Mouse (Mus musculus) granulocyte monocyte progenitor cell, adult 5-6 weeks (primary cell): ENCODE data around the gene Fgd2. TPM values are rescaled to one million over a fixed set of nuclear protein-coding genes. Genes with fewer than 3 reads are reported as not detected.
A peak's percentile ranks its signal among the peaks of the same experiment; 100 is the strongest.
"Not testable (repeated sequence)": the region's sequence is repeated elsewhere in the genome, so short reads cannot be mapped to it uniquely, and the experiment has no call there.

ENCODE experiments used
- ATAC-seq: replicated peaks from 2 replicates; pipeline ENCODE4 v1.8.0; 2016; ENCODE audit warnings: mild to moderate bottlenecking, moderate TSS enrichment, inconsistent platforms; ENCODE audit not compliant: poor library complexity, severe bottlenecking
- total RNA-seq, 2 experiments: library from RNA; stranded (forward) in 1 of 2; stranded (reverse) in 1 of 2; fragments of 200-712, 200-1000 nt in 1 of 2; fragments of >200 nt in 1 of 2; fragmentation: Nextera tagmentation in 1 of 2; gene quantifications; 2 replicates each; pipeline ENCODE4 v1.2.3; 2014 to 2017

Fgd2 gene
- total RNA-seq, 2 experiments from 2014 or later = 30.5 to 70.9 TPM

DNA sequence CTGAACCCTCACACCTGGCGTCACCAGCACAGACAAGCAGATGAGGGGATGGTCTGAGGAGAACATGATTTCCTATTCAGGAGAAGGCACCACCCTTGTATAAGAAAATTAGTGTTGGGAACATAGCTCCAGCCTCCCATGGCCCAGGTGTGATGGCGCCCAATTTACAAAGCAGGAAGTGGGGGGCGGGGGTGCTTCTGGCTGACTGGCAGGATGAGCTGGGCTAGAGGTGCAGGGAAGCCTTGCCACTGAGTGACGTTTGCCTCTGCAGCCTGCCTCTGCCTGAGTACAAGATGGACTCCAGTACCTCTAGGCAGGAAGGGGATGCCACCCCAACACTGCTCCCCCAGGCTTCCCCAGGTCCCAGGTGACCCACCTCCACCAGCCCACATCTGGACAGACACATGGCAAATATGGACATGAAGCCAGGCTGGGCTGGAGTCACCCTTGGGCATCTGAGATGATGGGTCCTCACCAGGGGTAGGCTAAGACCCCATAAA, 28.5 kb upstream of the Fgd2 start:
- no peak for ATAC-seq

DNA sequence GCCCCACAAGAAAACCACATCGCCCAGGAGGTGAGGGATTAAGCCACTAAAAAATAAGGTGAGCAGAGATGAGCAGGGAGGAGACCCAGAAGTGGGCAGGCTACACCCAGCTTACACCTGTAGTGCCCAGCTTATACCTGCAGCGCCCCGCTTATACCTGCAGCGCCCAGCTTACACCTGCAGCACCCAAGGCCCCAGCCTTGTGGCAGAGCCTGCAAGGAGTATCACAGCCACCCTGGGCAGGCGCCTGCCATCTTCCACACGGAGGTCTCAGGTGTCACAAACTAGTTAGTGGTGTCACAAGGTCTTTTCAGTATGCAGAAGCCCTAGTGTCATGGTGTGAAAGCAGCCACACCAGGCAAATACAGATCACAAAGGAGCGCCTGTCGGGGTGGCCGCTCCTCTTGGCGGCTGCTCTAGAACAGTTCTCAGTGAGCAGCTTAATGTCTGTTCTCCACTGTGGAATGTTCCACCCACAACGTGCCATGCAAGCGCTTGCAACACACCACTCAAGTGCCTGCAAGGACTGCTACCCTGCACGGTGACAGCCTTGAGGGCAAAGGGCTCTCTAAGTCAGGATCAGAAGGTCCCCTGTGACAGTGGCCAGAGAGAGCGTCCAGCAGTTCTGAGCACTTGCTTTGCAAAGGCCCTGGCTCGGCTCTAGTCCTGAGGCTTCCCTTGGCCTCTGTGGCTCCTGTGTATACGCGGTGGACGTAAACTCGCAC, 24.3 kb upstream of the Fgd2 start:
- ATAC-seq = no peak

DNA sequence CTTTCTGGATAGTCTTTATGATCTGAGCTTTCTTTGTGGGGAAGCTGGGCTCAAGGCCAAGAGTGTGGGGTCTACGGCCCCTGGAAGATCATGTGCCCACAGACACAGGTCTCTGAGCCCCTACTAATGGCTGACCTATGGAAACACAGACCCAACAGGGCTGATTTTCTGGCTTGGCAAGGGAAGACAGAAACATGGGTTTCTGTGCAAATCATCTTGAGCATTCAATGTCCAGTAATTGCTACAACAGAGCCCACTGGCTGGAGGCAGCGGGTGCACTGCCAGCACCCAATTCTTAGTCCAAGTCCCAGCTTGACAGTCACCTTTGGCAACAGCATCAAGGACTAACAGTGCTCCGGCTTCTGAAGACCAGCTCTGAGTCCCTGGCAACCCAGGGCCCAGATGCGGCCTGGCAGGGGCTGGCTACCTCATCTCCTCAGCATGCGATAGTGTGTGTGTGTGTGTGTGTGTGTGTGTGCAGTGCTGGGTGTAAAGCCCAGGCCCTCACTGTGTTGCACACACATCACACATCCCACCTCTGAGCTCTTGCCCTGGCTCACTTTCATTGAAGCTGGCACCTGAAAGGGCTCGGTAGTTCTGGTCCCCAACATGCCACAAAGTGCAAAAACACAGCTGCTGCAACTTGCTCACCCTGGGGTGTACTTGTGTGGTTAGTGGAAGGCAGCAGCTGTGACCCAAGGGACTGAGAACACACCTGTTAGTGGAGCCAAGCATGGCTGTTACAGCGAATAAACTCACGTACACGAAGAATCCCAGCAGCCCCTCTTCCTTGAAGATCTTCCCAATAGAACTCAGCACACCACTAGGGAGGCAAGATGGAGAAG, 22.5 kb upstream of the Fgd2 start:
- no peak for ATAC-seq

DNA sequence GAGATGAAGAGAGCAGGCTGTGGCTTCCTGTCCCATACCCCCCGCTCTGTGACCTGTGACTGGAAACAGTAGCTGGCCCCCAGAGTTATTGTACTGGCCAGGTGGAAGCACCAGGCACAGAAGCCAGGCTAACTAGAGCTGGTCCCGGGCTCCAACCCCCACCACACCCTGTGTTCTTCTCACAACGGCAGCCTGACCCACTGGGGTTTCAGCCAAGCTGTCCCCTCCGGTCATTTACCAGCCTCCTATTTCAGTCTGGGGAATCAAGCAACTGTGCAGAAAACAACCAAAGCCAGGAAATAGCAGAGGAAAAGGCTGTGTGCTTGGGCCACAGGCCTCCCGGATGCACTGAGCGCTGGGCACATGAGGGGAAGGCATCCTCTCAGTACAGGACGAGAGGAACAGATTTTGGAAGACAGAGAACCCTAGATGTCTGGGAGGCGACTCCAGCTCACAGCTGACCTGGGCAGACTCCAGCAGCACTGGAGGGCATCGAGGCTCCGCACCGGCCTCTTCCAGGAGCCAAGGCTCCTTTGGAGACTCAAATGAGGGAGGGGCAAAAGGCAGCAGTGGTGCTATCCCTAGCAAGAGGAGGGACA, 21.4 kb upstream of the Fgd2 start:
- no peak for ATAC-seq

DNA sequence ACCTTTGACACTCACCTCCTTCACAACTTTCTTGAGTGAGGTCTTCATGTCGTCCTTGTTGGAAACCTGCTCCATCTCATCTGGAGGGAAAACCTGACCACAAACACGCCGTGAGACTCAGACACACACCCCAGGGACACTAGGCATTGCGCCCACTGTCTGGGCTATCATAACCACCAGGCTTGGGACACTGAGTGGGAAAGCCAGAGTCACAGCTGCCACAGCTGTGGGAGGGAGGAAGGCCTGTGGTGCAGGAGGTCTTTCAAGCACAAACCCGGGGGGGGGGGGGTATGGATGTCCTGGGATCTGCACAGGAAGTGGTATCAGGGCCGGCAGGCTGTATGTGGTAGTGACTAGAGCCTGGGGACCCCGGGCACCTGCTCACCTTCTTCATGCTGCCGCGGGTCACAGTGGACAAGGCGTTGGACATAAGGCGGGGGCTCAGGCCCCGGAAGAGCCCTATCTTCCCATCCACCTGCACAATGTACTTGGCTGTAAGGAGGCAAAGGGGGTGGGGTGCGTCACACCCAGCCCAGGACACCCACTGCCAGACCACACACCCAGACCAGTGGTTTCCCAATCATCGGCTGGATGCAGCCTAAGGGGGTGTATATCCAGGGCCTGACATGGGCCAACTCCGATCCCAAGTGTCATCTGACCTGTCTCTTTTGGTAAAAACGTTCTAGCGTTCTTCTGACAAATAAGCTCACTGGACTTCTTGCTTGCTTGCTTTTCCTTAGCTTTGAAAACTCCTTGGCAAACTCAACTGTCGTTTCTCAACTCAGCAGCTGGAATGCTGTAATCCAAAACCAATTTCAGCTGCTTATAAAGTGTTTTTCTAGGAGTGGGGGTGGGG, 20.1 kb upstream of the Fgd2 start:
- ATAC-seq = no peak

DNA sequence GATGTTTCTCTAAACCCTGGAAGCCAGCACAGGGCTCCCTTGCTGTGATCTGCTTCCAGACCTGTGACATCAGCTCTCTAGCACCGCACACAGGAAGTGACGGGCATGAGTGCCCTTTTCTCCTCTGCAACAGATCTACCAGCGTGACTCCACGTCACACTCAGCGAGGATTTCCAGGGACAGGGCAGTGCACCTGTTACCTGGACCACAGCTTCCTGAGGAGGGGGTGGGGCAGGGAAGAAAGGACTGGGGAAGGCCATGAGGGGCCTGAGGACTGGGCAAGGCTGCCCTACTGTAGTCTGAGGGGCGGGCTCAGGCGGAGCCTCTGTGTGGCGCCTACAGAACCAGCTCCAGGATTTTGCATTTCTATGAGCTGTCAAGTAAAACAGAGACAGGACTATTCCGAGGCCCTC, 19.1 kb upstream of the Fgd2 start:
- peak; percentile 60 for ATAC-seq

DNA sequence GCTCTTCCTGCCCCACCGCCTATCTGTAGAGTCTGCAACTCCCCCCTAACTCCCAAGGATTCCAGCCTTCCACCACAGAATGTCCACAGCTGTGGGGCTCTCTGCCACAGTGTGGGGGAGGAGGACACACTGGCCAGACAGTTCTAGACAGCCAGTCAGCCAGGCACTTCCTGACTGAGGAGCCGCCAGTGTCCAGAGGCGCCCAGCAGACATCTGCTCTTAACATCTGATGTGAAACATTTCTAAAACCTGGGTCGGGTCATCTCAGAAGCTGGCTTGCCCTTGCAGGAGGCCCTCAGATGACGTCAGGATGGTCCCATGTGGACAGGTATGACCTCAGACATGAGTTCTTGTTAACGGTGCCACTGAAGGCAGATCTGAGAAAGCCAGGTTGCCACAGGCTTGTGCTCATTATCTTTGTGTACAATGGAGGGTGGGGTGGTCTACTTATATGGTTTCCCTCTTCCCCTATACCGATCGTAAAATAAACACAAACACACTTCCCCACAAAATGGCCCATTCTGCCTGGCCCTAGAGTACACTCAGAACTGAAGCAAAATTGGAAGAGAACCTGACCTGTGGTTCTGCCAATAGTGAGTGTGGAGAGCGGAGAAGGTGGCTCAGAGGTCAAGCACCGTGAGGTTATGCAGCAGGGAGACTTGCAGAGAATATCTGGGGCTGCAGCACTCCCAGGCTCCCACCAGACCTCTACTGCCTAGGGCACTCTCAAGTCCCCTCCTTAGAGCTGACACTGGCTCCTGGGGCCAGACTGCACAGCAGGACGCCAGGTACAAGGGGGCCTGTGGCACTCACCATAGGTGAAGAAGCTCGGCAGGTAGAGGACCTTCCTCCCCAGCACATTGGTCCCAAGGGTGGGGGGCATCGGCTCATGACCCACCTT, 18.5 kb upstream of the Fgd2 start:
- ATAC-seq = no peak

DNA sequence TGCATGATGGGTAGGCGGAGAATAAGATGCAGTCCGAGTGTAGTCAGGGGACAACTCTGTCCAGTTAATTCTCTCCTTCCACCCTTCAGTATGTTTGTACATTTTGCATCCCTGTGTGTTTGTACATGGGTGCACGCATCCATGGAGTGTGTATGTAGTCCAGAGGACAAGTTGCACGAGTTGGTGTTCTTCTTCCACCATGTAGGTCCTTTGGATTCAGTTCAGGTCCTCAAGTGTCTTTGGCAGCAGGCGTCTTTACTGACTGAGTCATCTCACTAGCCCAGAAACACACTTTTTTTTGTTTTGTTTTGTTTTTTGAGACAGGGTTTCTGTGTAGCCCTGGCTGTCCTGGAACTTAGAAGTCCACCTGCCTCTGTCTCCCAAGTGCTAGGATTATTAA, 17.5 kb upstream of the Fgd2 start:
- no peak for ATAC-seq

DNA sequence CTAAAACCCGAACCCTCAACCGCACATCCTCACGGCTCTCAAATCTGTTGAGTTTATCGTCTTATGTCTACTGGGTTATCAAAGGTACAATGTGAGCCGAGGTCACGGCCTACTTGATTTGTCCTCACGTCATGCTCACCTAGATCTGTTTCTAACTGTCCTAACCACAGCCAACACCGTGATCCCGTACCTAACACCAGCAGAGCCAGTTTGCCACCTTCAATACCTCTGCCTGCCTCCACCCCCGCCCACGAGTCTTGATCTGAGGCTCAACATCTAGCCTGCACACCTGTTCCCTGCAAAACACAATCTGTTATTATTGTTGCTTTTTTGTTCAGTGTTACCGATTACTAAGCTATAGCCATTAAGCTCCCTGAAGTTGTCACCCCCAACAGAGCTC, 15.4 kb upstream of the Fgd2 start:
- ATAC-seq = no peak

DNA sequence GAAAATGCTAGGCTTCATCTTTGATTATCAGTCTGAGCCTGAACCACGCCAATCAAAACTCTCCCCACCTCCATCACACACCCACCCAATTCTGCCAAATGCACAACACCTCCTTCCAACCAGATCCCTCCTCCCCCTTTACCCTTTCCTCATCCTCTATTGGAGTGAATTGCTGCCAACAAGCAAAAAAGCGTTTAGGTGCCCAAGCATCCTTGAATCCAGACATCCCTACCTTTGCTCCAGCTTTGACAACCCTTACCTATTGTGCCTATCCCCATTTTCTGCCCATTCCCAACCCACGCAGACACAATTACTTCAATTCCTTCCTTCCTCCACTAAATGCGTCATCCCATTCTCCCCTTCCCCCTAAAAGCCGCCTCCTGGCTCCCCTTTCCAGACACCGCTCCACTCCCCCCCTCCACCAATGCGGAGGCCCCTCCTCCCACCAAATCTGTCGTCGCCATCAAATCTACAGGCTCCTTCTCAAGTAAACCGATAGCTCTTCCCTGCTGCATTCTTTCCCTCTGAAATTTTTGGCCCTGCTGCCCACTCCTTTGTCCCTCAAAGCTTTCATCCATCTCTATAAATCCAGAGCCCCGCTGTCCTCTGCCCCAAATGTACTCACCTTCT, 14.1 kb upstream of the Fgd2 start:
- ATAC-seq = no peak

DNA sequence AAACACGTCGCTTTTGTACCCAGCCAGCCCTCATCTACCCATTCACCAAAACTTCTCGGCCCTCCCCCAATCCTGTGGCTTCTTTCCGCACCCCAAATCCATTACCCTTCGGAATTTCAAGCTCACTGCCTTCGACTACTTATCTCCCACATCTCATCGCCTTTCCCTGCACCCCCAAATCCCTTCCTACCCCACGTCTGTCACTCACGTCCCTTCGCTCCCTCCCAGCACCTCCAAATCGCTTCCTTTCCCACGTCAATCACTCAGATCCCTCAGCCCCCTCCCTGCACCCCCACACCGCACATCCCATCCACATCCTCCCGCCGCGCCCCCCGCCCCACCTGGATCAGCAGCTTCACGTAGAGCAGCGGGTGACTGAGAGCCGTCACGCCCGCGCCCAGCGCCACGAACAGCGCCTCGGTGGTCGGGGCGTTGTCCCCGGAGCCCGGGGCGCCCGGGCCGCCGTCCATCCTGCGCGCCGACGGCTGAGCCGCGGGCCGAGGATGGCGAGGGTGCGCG, 13.5 kb upstream of the Fgd2 start:
- ATAC-seq = 0 out of 2 replicates have a peak, but pooled peaks have one; percentile 0

DNA sequence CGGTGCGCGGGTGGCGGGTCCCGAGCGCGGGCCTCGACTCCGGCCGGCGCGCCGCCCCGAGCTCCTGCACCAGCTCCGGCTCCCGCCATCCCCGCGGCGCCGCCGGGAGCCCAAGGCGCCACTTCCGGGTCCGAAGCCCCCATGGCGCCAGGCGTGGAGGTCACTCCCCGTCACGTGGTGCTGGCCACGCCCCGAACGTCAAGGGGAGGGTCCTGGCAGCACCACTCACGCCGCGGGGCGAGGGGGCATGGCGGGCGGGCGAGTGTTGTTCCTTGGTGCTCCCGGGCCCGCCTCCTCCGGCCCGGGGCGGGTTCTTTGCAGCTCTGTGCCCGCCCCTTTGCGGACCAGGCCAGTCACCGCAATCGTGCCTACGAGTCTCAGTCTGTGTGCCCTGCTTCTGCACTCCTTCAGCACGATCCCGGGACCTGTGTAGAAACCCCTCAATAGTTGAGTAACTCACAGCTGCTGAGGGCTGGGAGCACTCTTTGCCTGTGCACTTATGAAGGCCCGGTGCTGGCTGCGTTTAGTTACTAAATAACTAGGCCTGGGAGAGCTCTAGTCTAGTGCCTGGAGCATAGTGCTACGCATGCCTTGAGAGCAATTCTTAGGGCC, 13.0 kb upstream of the Fgd2 start, which contains the start of gene Mtch1:
Gene Mtch1 (minus strand): TSS at position 290 of the 612 bp plus-strand sequence.
- ATAC-seq = peak; percentile 98

DNA sequence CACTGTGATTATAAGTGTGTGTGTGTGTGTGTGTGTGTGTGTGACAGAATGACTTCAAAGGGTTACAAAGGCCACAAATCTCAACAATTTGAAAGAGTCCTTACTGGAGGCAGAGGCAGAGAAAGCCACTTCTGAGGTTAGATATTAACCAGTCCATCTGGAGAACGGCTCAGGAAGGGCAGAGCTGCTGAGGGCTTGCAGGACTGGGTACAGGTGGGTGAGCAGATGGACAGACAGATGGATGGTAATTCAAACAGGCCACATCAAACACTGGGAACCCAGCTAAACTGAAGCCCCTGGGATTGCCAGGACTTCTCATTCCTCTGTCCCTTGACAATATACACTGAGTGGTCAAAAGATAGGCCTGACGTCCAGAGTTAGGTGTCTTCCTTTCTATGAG, 11.7 kb upstream of the Fgd2 start:
- ATAC-seq = no peak

DNA sequence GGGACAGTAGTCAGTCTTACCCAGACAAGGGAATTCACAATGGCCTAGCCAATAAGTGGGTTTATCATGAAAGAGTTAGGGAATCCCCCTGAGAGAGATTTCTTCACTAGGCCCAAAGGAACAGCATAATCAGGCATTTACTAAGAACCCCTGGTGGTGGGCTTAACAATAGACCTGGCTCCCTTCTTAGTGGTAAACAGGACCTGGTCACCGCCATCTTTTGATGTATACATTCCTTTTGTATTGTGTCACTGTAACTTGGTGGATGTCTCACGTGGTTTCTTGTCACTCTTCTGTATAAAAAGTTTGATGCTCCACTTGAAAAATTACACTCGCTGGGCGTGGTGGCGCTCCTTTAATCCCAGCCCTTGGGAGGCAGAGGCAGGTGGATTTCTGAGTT, 9.7 kb upstream of the Fgd2 start:
- not testable (repeated sequence) for ATAC-seq

DNA sequence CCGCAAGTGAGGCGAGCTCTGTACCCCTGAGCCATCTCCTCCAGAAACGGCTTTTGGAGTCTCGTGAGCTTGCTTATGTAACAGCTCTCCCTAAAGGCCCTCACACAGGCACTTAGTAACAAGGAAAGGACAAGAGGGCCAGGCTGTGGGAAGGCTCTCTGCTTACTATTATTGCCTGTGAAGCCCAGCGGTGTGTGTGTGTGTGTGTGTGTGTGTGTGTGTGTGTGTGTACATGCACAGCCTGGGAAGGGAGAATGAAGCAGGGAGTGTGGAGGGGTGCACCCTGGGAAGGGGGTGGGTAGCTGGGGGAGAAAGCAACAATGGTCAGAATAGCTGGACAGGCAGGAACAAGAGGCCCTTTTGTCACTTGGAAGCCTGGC, 5.3 kb upstream of the Fgd2 start:
- ATAC-seq = no peak

DNA sequence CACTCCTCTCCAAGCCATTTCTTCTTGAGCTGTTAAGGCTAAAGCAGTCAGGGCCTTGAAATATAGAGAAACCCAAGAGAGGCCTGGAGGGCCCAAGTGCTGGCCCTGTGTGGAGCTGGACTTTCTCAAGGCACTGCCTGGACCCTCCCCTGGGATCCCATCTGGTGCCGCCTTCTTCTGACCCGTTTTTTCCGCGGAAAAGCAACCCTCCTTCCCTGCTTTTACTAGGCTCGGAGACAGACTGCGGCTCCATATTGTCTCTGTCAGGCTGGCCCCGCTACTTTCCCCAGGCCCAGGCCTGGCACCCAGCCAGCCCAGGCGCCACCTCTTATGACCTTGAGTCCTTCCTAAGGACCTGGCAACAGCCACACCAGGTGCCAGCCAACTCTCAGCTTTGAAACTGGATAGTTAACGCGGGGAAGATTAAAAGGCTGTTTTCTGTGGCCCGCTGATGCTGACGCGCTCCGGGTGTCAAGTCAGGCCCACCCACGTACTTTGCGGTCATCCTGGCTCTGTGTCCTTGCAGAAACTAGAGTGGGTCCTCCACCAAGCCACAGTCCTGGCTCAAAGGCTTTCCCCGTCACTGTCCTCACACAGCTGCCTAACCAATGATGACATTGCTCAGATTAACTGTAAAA, 4.8 kb upstream of the Fgd2 start:
- no peak for ATAC-seq

DNA sequence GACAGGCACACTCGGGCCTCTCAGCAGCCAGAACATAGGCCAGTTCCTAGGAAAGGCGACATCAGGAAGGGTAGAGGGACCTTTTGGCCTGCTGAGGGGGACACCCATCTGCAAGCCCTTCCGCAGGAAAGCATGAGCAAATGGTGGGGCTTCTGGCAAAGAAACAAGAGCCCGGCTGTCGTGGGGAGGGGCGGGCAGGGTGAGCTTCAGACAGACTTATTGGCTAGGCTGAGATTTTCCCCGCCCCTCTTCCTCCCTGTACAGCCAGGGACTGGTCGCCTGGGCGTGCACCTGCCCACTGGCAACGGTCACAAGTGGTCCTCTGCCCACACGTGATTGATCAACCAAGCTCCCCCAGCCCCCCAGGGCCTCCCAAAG, 4.2 kb upstream of the Fgd2 start:
- no peak for ATAC-seq

DNA sequence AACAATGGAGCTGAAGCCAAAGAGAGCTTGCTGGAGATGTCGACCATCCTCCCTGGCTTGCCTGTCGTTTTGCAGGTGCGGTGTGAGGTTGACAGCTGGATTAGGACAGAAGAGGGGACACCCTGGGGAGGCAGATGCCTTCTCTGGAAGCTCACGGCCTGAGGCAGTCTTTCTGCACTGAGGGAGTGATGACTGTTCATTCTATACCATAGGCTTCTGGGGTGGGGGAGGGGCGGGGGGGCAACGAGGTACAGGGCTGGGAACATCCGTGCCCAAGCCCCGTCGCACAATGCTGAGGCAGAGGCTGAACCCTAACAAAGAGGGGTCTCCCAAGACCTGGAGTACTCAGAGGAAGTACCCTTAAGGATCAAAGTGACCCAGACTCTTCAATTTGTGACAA, 3.8 kb upstream of the Fgd2 start:
- ATAC-seq = no peak
